Mouse (Mus musculus): ENCODE data around the gene Olfr498. TPM values are rescaled to one million over a fixed set of nuclear protein-coding genes. Genes with fewer than 3 reads are reported as not detected.

Olfr498 gene
- polyA plus RNA-seq (2014; fragmentation: Nextera tagmentation; extraction: Ambion mirVana) = not detected in 2 replicates

DNA sequence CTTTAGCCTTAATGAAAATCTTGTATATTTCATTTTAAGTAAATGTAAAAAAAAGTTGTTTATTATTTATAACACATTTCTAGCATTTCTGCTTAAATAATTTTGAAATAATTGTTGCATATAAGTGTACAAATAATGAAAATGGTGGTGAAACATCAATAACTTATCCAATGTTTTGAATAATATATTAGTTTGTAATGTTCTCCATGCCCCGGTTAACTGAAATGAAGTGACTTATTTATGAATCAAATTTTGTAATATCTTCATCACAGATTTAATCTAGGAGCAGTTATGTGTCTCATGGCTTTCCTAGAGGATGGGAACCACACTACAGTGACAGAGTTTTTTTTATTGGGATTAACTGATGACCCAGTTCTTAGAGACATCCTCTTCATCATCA is at the start of gene Olfr498:
Gene Olfr498 (plus strand): TSS at position 301 of the 400 bp plus-strand sequence.
- H3K4me1 ChIP-seq (ENCODE audit: control insufficient read depth, insufficient read depth, low read length) = no peaks in the 10 kb centered on the region
- no peak within 1 kb of the TSS for H3K4me2 ChIP-seq (replicated peaks; ENCODE audit: low read depth, low read length)
- H3K9ac ChIP-seq (ENCODE audit: low read depth, low read length) = no peak within 1 kb of the TSS
- H3K36me3 ChIP-seq (ENCODE audit: control insufficient read depth, insufficient read depth, low read length) = no peaks in the 10 kb centered on the region
- H3K9me3 ChIP-seq (ENCODE audit: control insufficient read depth, low read length) = no peaks in the 10 kb centered on the region
- 89% methylated on average over 1 of the region's 1 CpGs for WGBS
- H3K27ac ChIP-seq (ENCODE audit: low read depth, low read length) = no peak within 1 kb of the TSS
- no peaks in the 10 kb centered on the region for H3K27me3 ChIP-seq (ENCODE audit: control insufficient read depth, insufficient read depth, low read length)
- H3K4me3 ChIP-seq (ENCODE audit: low read length) = no peak within 1 kb of the TSS
- ATAC-seq (ENCODE audit: low FRiP score, low TSS enrichment) = no peak

DNA sequence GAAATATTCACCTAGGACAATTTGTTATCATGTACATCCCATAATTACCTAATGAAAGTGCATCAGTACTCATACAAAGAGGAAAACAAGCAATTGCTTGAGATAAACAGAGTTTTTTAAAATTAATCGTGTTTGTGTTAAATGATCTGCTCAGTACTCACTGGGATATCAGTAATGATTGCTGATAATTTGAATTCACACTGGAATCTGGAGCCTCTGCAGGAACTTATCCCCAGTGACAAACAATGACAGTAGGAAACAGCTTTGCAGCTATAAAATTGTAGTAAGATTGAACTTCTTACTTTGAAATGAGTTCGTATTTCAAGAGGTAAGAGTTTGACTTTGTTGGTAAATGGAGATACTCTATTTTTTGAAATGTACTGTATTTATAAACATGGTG is 45.0 kb upstream of the Olfr498 start, which contains the start of gene Olfr497:
Gene Olfr497 (plus strand): TSS at position 301 of the 400 bp plus-strand sequence.
- Histone ChIP-seq H3K36me3 (ENCODE audit: control insufficient read depth, insufficient read depth, low read length) (no peaks in the 10 kb centered on the region), H3K4me2 (replicated peaks; ENCODE audit: low read depth, low read length) (no peak within 1 kb of the TSS), H3K9ac (ENCODE audit: low read depth, low read length) (no peak within 1 kb of the TSS), H3K9me3 (ENCODE audit: control insufficient read depth, low read length) (no peaks in the 10 kb centered on the region), H3K27ac (ENCODE audit: low read depth, low read length) (no peak within 1 kb of the TSS), H3K4me1 (ENCODE audit: control insufficient read depth, insufficient read depth, low read length) (no peaks in the 10 kb centered on the region), H3K27me3 (ENCODE audit: control insufficient read depth, insufficient read depth, low read length) (no peaks in the 10 kb centered on the region), H3K4me3 (ENCODE audit: low read length) (no peak within 1 kb of the TSS)
- ATAC-seq (ENCODE audit: low FRiP score, low TSS enrichment) = no peak
- 79% methylated on average over 2 of the region's 2 CpGs for WGBS

Other genes starting within 250 kb of the Olfr498 start
- gene Olfr488, start 207.0 kb upstream of the Olfr498 start, polyA plus RNA-seq (2014; fragmentation: Nextera tagmentation; extraction: Ambion mirVana) = not detected in 2 replicates
- gene Olfr490, start 176.4 kb upstream of the Olfr498 start, polyA plus RNA-seq (2014; fragmentation: Nextera tagmentation; extraction: Ambion mirVana) = not detected in 2 replicates
- gene Olfr491, start 151.9 kb upstream of the Olfr498 start, polyA plus RNA-seq (2014; fragmentation: Nextera tagmentation; extraction: Ambion mirVana) = not detected in 2 replicates
- gene Olfr492, start 141.7 kb upstream of the Olfr498 start, polyA plus RNA-seq (2014; fragmentation: Nextera tagmentation; extraction: Ambion mirVana) = not detected in 2 replicates
- gene Olfr493, start 118.3 kb upstream of the Olfr498 start, polyA plus RNA-seq (2014; fragmentation: Nextera tagmentation; extraction: Ambion mirVana) = not detected in 2 replicates
- gene Olfr494, start 100.0 kb upstream of the Olfr498 start, polyA plus RNA-seq (2014; fragmentation: Nextera tagmentation; extraction: Ambion mirVana) = not detected in 2 replicates
- gene Olfr495, start 72.2 kb upstream of the Olfr498 start, polyA plus RNA-seq (2014; fragmentation: Nextera tagmentation; extraction: Ambion mirVana) = not detected in 2 replicates
- not detected in 2 replicates for gene Olfr497, start 44.9 kb upstream of the Olfr498 start, polyA plus RNA-seq (2014; fragmentation: Nextera tagmentation; extraction: Ambion mirVana)
- not detected in 2 replicates for gene Olfr502, start 59.7 kb downstream of the Olfr498 start, polyA plus RNA-seq (2014; fragmentation: Nextera tagmentation; extraction: Ambion mirVana)
- not detected in 2 replicates for gene Olfr503, start 79.2 kb downstream of the Olfr498 start, polyA plus RNA-seq (2014; fragmentation: Nextera tagmentation; extraction: Ambion mirVana)
- gene Olfr504, start 100.5 kb downstream of the Olfr498 start, polyA plus RNA-seq (2014; fragmentation: Nextera tagmentation; extraction: Ambion mirVana) = not detected in 2 replicates
- gene Olfr506, start 145.5 kb downstream of the Olfr498 start, polyA plus RNA-seq (2014; fragmentation: Nextera tagmentation; extraction: Ambion mirVana) = not detected in 2 replicates
- not detected in 2 replicates for gene Olfr507, start 156.5 kb downstream of the Olfr498 start, polyA plus RNA-seq (2014; fragmentation: Nextera tagmentation; extraction: Ambion mirVana)
- gene Olfr508, start 164.7 kb downstream of the Olfr498 start, polyA plus RNA-seq (2014; fragmentation: Nextera tagmentation; extraction: Ambion mirVana) = not detected in 2 replicates
- not detected in 2 replicates for gene Olfr509, start 186.6 kb downstream of the Olfr498 start, polyA plus RNA-seq (2014; fragmentation: Nextera tagmentation; extraction: Ambion mirVana)
- not detected in 2 replicates for gene Olfr510, start 201.1 kb downstream of the Olfr498 start, polyA plus RNA-seq (2014; fragmentation: Nextera tagmentation; extraction: Ambion mirVana)
- not detected in 2 replicates for gene Olfr512, start 248.0 kb downstream of the Olfr498 start, polyA plus RNA-seq (2014; fragmentation: Nextera tagmentation; extraction: Ambion mirVana)